Mouse (Mus musculus) cerebellum, adult 18-20 months (tissue): ENCODE results near the gene Gm2115.

Source experiments
- DNase-seq, 2 experiments: peaks; one replicate each; pipeline ENCODE4 v3.0.0; 2021

Gm2115 gene

DNA sequence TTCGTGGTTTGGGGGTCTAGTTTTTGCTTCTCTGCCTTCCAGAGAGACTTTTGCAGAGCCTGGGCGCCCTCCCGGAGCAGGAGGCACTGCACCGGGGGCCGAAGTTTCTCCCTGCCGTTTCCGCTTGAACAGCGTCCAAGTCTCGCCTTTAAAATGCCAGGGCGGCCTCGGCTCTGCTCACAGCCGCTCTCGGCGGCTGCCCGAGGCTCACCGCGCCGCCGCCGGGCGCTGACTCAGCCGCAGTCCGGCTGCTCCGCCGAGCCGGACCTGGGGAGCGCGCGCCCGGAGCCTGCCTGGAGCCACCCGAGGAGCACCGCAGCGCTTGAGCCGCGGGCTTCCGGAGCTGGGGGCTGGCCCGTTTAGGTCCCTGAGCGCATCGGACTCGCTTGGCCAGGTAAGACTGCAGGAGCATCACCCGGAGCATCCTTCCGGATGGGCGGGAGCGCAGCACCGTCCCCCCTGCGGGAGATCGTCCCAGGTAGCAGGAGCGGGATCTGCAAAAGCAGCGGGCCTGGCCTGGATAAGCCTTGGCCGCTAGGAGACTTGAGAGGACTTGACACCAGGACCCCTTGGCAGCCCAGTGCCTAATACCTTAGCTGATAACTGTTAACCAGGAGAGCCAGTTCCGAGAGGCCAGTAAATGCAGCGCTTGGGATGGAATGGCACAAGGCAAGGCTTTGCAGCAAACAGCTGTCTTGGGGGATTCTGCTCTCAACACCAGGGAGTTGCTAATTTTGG lies at the start of gene Gm2115:
Gene Gm2115 (plus strand): TSS at position 159 of the 738 bp plus-strand sequence.
- peak; percentile 19 to 29 for DNase-seq

DNA sequence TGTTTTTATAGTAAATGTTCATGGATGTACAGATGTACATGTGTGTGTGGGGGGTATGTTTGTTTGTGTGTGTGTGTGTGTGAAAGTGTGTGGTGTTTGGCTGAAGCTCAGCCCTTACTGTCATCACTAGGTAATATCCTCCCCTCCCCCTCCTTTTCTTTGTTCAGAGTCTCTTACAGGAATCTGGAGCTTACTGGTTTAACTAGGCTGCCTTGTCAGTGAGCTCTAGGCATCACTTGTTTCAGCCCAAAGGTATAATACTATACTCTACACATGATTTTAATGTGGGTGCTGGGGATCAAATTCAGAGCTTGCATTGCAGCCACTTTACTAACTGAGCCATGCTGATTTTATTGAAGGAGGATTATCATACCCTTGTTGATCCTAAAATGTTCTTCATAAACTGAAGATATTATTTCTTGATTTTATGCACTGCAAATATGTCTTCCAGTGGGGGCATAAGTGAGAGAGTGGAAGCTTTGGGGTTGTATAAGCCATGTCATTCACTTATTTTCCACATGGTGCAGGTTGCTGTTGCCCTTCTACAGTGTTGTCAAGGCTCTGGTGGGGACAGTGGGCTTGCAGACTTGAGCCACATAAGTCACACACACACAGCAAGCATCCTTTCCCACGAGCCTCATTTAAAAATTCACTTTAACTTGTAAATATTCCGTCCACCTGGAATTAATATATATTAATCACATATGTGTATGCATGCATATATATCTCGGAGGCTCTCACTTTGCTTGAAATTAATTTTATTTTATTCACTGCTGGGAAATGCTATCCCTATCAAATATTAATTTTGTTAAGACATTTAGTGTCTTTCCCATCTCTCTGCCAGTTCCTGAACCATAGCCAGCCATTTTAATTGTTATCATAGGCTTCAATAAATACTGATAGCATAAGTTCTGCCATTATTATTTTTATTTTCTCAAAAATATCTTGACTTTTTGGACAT lies 45.0 kb upstream of the Gm2115 start:
- DNase-seq, result no peak

DNA sequence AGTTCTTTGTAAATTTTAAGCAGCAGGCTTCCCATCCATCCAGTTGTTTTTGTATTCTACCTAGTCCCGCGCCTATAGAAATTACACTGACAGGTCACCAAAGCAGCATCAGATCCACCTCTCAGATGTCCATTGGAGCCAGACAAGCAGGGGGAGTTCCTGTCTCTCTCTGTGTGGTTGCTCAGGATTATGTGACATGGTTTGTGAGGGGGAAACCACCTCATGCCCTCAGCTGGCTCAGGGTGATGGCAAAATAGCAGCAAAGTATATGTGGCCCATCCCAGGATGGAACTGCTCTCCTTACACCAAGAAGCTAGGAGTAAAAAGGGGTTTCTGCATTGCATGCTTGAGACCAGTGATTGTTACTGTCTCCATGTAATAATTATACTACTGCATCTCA lies 42.3 kb upstream of the Gm2115 start:
- no peak for DNase-seq

DNA sequence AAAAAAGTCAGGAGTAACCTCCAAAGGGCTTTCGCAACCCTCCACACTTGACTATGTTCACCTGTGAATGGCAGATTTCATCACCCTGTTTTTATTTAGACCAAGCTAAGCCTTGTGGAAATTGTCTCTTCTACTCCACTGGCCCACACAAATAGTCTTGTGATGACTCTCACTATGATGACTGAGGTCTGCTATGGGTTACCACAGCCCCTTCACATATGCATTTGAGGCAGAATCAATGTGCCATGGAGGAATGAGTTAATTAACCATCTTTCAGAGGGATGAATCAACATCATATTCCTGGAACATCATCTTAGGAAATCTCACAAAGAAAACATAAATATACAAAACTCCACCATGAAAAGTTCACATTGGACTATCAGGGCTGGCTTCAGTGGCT lies 25.6 kb upstream of the Gm2115 start:
- DNase-seq, result no peak

DNA sequence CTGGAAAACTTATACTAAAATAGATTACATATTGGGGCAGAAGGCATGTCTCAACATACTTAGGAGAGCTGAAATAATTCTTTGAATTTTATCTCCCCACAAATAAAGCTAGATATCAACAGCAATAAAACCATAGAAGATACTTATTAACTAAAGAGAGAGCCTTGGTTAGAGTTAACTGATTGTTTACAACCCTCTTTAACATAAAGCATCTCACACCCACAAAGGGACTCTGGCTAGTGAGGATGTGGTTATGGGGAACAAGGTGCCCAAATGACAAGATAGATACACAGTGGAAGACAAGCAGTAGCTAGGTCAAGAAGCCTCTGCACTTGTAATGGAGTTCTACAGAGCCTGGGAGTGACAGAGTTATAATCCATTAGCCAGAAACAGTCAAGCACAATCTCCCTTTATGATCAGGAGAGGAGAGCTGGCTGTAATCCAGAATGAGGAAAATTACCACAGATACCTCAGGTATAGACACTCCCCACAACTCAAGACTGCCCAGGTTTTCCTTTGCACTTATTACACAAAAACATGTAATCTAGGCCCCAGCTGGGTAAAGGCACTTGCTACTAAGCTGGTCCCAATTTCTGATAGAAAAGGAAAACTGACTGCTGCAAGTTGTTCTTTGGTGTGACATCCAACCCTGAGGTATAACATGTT lies 10.1 kb upstream of the Gm2115 start:
- DNase-seq, result no peak

DNA sequence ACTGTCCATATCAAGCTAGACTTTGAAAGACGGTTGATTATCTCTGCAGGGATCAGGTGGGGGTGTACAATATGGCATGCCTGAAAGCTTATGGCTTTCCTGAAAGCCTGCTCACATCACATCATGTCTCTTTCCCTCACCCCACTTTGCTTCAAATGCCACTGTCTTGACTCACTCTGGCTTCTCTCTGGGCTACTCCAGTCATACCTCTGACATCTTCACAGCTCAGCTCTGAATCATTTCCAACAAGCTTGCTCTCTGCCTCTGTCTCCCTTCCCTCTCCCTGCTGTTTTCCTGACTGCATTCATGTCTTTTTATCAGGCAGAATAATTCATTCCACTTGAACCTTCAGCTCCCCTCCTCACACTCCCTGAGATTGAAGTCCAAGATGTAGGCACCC lies 7.4 kb upstream of the Gm2115 start:
- DNase-seq, result no peak

DNA sequence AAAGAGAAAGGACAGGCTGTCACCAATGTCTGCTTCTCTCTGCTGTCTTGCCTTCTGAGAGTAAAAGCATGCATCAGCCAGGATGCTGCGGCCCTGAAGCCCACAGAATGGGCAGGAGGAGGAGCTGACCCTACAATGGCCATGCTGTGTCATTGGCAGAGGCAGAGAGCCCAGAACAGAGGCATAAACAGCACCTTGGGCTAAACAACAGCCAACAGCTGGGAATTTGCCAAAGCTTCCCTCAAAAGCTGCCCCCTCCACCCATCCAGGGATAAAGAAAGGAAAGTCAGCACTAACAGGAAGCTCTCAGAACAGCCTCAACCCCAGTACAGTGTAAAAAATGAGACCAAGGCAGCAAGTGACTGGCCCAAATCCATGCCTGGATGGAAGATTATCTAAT lies 6.3 kb upstream of the Gm2115 start:
- DNase-seq, result peak in 1 of 2 experiments; percentile 10

DNA sequence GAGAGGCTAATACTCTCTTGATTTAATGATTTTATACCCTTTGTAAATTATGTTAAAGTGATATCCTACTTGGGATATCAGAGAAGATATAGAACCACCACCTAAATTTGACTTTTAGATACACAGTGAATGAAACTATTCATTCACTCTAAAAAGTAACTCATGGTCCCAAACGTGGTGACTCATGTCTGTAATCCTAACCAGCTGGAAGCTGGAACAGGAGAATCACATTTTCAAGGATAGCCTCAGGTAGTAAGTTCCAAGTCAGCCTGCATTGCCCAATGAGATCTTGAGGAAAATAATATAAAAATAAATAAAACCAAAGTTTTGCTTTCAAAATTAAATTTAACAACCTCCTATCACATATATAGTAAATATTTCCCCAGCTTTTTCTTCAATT lies 2.6 kb upstream of the Gm2115 start:
- no peak for DNase-seq

DNA sequence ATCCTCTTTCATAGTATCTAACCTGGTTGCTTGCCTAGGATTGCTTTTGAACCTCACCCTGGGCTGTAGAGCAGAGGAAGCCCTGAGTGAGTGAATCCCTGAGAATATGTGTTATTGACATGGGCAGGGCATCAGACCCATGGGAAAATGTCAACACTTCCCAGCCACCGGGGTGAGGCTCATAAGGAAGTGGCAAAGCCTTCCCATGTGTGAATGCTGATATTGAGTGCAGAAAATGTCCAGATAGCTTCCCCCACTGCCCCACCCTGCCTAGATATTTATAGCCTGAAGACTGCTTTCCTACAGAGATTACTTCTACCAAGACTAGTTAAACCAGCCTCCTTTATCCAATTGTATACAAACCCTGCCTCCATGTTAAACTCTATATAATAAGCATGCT lies 4.0 kb downstream of the Gm2115 start:
- no peak for DNase-seq

DNA sequence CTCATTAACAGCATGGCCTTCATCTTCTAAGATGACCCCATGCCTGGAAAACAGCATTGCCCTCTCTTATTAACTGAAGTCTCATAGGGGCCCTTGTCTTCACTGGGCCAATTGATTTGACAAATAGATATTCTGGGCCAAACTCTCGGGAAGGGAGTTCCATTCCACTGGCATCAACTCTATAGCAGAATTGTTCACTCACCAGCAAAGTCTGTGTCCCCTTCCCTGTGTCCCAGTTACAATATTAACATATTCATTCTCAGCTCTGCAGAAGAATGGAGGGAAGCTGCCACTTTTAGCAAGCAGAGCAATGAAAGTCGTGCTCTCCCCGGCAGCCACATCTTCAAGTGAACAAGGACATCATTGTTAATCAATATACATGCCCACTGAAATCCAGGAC lies 5.9 kb downstream of the Gm2115 start:
- DNase-seq, result no peak

DNA sequence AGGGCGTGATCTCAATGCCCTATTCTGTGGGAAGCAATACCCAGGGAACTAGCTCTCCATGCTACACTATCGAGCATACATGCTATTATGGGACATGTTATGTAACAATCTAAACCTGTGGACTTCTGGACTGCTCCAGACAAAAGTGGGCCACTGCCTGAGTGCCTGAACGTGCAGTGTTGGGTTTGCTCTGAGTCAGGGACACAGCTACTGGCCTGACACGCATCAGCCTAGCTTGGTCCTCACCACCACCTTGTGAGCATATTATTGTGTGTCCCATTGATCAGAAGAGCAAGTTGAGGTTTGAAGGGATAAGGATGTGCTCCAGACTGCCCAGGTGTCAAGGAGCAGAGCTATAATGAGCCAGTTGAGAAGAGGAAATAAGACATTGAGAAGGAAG lies 16.2 kb downstream of the Gm2115 start:
- no peak for DNase-seq

DNA sequence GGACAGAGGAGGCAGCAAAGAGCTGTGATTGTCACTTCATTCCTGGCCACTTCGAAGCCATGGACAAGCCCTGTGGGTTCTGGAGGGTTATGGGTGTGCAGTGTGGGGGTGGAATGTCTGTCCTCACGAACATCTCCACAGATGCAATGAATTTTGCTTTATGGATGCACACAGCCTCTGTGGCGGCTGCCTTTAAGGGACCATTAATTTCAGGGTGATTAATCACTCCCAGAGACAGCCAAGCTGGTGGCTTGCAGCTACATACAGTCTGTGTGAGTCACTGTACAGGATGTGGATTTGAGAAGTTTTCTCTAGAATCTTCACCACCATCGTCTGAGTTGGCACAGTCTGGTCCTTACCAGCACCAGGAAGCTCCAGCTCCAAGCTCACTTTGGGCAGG lies 17.9 kb downstream of the Gm2115 start:
- DNase-seq, result no peak

DNA sequence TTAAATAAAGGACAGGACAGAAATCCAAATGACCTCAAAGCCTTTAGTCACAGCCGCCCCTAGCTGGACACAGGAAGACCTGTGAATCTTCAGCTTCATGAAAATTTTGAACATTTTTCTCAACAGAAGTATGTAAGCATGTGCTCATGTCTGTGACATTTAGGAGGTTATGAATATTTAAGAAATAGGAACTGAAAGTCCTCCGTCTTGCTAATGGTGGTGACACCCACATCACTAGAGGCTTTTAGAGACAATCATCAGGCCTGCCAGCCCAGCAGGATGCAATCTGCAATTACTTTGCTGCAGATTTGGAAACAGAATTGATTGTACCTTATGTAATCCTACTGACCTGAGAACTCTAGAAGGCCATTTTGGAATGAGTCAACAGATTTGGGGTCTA lies 22.7 kb downstream of the Gm2115 start:
- no peak for DNase-seq

DNA sequence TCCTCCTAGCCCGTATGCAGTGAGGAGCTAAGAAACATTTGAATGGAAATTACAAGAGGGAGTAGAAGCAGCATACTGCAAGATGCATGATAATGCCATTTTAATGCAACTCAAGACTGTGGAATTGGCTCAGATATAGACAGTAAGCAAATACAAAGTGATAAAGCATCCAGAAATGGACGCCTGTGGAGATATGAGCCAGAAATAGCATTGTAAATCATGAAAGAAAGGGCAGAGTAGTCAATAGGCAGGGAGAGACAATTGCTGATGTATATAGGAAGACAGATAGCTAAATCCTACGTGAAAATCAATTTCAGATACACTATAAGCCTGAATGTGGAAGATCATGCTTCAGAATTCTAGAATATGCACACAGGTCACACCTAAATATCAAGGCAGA lies 26.5 kb downstream of the Gm2115 start:
- DNase-seq, result no peak

DNA sequence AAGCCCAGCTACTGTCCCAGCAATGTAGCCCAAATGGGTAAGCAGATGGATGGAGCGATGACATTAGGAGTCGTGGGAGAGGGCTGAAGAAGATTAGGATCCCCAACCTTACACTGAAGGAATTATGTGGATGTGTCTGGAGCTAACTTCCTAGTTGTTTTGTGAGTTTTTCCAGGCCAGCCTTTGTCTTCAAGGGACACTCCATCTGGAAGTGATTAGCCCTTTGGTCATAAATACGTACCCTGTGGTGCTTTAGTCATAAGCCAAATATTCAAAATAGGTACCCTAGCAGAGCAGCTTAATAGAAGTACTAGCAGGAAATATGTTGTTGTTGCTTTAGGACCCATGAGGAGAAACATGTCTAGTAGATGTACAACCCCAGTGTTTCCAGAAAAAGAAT lies 28.6 kb downstream of the Gm2115 start:
- DNase-seq, result no peak

DNA sequence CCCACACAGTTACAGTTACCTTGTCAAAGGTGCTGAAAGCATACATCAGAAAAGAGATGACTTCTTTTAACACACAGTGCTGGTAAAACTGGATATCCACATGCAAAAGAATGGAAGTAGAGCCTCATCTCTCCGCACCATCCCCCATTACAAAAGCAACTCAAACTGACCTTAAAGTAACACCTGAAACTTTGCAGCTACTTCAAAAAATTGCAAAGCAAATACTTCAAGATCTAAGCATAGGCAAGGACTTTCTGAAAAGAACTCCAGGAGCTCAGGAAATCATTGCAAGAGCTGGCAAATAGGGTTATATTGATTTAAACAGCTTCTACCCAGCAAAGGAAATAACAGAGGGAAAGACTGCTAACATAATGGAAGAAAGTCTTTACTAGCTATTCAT lies 31.7 kb downstream of the Gm2115 start:
- DNase-seq, result no peak

DNA sequence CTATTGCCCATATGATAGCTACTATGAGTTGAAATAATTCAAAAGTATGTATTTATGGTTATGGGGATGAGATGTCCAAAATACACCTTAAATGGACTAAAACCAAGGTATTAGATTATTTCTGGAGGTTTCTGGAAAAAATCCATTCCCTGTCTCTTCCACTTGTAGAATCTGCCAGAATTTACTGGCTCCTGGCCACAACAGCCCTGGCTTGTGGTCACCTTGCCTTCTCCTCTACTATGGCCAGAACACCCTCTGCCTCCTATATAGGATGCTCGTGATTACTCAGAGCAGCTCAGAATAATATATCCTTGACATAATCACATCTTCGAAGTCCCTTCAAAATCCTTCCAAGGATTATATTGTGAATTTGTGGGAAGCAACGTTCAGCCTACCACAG lies 35.5 kb downstream of the Gm2115 start:
- no peak for DNase-seq

DNA sequence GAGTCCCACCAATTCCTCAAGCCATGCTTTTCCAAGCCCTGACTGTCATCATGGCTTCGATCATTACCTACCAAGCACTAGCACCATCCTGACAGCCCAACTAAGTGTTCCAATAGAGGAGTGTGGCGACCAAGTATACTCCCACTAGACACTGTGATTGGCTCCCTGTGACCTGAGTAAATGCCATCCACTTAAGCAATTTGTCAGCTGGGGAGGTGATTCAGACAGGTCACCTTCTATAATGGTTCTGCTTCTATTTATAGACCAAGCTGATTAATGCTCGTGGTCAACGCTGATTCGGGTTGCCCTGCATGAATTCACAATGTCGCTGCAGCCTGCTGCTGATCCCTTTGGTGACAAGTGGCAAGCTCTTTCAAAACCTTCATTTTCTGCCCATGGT lies 37.4 kb downstream of the Gm2115 start:
- no peak for DNase-seq

DNA sequence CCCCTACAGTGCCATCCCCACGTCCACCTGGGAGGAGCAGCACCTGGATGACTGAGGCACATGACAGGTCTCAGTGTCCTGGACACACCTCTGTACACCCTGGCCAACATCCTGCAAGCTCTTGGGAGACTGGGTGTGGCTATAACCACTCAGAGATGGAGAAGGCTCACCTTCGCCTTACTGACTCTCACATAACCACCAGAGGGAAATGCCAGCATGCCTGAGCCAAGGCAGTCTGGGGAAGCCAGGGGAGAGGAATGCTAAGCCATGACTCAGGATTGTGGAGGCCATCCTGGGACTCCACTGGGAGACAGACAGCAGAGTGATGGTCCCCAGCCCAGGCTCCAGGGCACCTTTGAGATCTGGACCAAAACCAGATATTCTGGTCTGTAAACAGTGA lies 48.3 kb downstream of the Gm2115 start:
- no peak for DNase-seq

DNA sequence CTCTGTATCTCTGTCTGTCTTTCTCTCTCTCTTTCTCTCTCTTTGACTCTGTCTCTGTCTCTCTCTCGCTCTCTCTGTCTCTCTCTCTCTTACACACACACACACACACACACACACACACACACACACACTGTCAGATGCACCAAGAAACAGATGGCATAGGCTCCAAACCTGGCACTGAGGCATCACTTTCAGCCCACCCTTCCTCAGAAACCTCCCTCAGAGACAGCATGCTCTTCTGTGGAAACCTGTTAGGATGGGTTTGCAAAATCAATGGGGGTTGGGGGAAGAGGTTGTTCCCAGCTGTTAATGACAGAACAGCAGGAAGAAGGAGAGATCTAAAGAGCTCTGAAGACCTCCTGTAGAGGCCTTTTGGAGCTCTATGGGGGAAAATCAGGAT lies 50.1 kb downstream of the Gm2115 start:
- DNase-seq, result no peak

DNA sequence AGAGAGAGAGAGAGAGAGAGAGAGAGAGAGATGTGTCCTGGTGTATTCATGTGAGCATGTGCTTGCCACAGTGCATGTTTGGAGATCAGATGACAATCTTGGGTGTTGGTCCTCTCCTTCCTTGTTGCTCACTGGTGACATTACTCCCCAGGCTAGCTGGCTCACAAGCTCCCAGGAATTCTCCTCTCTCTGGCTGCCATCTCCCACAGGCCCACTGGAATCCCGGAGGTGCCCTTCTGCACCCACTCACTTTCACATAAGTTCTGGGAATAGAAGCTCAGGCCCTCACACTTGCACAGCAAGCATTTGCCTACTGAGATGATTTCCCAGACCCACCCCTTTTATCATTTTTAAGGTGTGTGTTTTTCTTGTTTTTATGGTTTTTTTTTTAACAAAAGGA lies 51.0 kb downstream of the Gm2115 start:
- no peak for DNase-seq

DNA sequence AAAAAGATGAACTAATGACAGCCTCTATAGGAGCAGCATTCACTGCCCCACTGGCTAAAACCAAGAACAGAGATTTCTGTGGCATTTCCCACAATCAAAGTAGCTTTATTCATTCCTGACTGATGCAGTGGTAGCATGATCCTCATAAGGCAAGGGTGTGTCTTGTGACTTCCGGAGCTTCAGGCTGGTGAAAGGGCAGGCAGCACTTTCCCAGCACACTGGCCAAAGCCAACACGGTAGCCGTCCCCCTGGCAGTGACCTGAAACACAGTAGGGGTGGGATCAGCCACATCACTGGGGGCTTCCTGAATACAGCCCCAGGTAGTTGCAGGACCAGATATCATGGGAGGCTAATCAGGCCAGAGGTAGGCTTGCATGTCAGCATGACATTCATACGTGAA lies 56.3 kb downstream of the Gm2115 start:
- DNase-seq, result no peak

DNA sequence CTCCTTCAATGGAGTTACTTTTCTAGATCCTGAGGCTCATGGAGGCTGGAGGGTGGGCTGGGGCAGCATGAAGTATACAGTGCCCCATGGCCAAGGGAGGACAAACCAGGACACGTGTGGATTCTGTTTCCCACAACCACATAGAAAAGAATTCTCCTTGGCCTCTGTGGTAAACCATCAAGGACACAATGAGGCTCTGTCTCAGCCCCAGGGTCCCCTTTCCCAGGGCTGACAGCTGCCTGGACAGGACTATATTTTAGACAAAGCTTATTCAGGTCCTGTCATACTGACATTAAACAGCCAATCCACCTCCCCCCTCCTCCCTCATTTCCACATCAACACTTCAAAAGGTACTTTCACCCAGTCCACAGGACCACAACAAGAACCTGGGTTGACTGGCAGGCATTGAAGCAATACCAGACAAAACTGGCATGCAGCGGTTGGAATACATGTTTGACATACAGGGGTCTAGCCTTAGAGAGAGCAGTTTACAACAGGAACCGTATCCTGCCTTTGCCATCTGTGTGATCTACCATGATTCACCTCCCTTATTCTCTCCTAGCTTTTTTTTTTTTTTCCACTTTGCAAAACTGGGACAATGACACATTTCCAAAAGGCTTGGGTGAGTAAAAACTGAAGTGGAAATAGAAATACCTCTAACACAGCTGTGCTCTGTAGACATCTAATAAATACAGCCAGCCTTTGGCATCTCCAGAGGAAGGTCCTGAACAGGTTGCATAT lies 57.8 kb downstream of the Gm2115 start:
- DNase-seq, result no peak
